Mouse (Mus musculus): ENCODE measurements around the gene A1bg. TPM values are rescaled to one million over a fixed set of nuclear protein-coding genes. Genes with fewer than 3 reads are reported as not detected.
A peak's percentile ranks its signal among the peaks of the same experiment; 100 is the strongest.

The A1bg gene
- polyA plus RNA-seq, 1 experiment, result not detected

GRCm38 (mm10) chr15:60875721-60876120 is 47.1 kb downstream of the A1bg start:
- peaks cover 24% of the 10 kb centered on the region for H3K4me1 ChIP-seq
- H3K9me3 ChIP-seq, result no peaks in the 10 kb centered on the region
- H3K4me3 ChIP-seq (replicated peaks), result no peak overlapping the region
- H3K36me3 ChIP-seq (replicated peaks; ENCODE audit: low read length), result no peaks in the 10 kb centered on the region
- no peaks in the 10 kb centered on the region for H3K27me3 ChIP-seq (replicated peaks)
- no peak for TF ChIP-seq GATA1 (IDR thresholded peaks at IDR 0.05; ENCODE audit: borderline replicate concordance, low read length)
- TF ChIP-seq FLI1 (IDR thresholded peaks at IDR 0.05; ENCODE audit: low read length), result no peak

GRCm38 (mm10) chr15:60862417-60862816 is 60.4 kb downstream of the A1bg start:
- Histone ChIP-seq H3K4me3 (replicated peaks) (no peak overlapping the region), H3K9me3 (peaks cover 10% of the 10 kb centered on the region; the same call in 1 of the 2 replicates), H3K4me1 (peaks cover 7% of the 10 kb centered on the region; the same call in 1 of the 2 replicates), H3K36me3 (replicated peaks; ENCODE audit: low read length) (peaks cover 5% of the 10 kb centered on the region), H3K27me3 (replicated peaks) (no peaks in the 10 kb centered on the region)
- TF ChIP-seq FLI1 (IDR thresholded peaks at IDR 0.05; ENCODE audit: low read length) (no peak), GATA1 (IDR thresholded peaks at IDR 0.05; ENCODE audit: borderline replicate concordance, low read length) (no peak)

- TF ChIP-seq GATA1 (IDR thresholded peaks at IDR 0.05; ENCODE audit: borderline replicate concordance, low read length) (no peak), FLI1 (IDR thresholded peaks at IDR 0.05; ENCODE audit: low read length) (no peak)
- no peaks in the 10 kb centered on the region for H3K27me3 ChIP-seq (replicated peaks)
- no peak overlapping the region for H3K4me3 ChIP-seq (replicated peaks)
- H3K4me1 ChIP-seq, result peaks cover 48% of the 10 kb centered on the region
- H3K36me3 ChIP-seq (replicated peaks; ENCODE audit: low read length), result peaks cover 24% of the 10 kb centered on the region
- H3K9me3 ChIP-seq, result peaks cover 19% of the 10 kb centered on the region
These were observed 67.7 kb downstream of the A1bg start for GRCm38 (mm10) chr15:60855112-60855511.

GRCm38 (mm10) chr15:60854151-60854550 is 68.7 kb downstream of the A1bg start:
- H3K9me3 ChIP-seq, result peaks cover 18% of the 10 kb centered on the region
- no peaks in the 10 kb centered on the region for H3K27me3 ChIP-seq (replicated peaks)
- peaks cover 24% of the 10 kb centered on the region for H3K36me3 ChIP-seq (replicated peaks; ENCODE audit: low read length)
- H3K4me3 ChIP-seq (replicated peaks), result peak overlapping the region; percentile 73
- TF ChIP-seq FLI1 (IDR thresholded peaks at IDR 0.05; ENCODE audit: low read length), result no peak
- no peak for TF ChIP-seq GATA1 (IDR thresholded peaks at IDR 0.05; ENCODE audit: borderline replicate concordance, low read length)
- peaks cover 57% of the 10 kb centered on the region for H3K4me1 ChIP-seq

DNA sequence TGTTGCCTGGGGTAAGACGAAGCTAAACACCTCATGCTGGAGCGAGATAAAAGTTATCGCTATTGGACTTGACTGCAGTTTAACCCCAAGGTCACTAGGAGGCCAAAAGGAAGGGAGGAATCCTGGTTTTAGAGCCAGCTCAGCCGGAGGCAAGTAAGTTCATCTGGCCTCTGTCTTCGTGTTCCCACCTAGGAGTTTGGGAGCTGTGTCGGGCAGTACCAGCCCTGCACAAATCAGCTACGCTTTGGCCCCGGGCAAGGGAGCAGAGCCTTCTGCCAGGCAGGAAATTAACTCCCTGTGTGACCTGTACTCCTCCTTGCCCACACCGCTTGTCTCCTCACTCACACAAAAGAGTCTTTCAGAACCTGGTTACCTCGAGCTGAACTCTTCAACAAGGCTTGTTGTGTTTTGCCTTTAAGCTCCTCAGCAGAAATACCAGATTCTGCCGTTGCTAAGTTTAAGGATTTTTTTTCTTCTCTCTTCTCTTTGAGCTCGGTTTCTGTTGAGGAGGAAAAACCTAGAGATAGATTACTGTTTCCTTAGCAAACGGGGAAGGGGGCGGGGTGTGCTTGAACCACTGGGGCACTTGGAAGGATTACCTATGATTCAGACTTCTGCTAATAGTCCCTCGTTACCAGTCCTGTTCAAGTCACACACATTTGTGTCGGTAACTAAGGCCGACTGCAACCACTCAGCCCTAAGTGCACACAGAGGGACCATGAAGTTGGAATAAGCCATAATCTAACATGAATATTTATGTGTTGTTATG is 69.4 kb downstream of the A1bg start, which contains the start of gene Fam84b:
Gene Fam84b, minus strand, starts transcription at position 548 of the 769 bp plus-strand sequence.
- peak within 1 kb of the TSS; percentile 78 for H3K4me3 ChIP-seq (replicated peaks)
- no peak for TF ChIP-seq FLI1 (IDR thresholded peaks at IDR 0.05; ENCODE audit: low read length)
- no peak for TF ChIP-seq GATA1 (IDR thresholded peaks at IDR 0.05; ENCODE audit: borderline replicate concordance, low read length)
- H3K36me3 ChIP-seq (replicated peaks; ENCODE audit: low read length), result peaks cover 24% of the 10 kb centered on the region
- no peaks in the 10 kb centered on the region for H3K27me3 ChIP-seq (replicated peaks)
- H3K9me3 ChIP-seq, result peaks cover 18% of the 10 kb centered on the region
- H3K4me1 ChIP-seq, result peaks cover 65% of the 10 kb centered on the region

DNA sequence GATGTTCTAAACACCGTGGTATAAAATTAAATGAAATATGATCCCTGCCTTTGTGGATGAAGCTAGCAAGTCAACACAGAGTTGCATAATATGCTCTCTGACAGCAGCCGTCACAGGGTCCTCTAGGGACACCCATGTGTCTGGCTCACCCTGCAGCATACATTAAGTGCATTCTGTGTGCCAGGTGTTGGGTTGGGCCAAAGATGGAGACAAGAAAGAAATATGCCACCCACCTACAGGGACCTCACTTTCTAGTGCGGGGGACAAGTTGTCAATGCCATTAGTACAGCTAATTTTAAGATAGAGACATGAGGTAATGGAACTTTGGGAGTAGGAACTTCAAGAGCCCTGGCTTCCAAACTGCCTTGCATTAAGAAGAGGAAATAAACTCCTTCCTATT is 74.2 kb downstream of the A1bg start:
- Histone ChIP-seq H3K4me3 (replicated peaks) (no peak overlapping the region), H3K4me1 (peaks cover 55% of the 10 kb centered on the region), H3K27me3 (replicated peaks) (peaks cover 3% of the 10 kb centered on the region), H3K9me3 (no peaks in the 10 kb centered on the region), H3K36me3 (replicated peaks; ENCODE audit: low read length) (no peaks in the 10 kb centered on the region)
- no peak for TF ChIP-seq FLI1 (IDR thresholded peaks at IDR 0.05; ENCODE audit: low read length)
- no peak for TF ChIP-seq GATA1 (IDR thresholded peaks at IDR 0.05; ENCODE audit: borderline replicate concordance, low read length)

Other genes with a start within 250 kb of the A1bg start
- 0.77 and 1.1 TPM in 2 replicates for gene Fam84b, start 69.2 kb downstream of the A1bg start, polyA plus RNA-seq (2012; ENCODE audit: insufficient read depth, low replicate concordance)

Data from megakaryocyte, embryonic 14.5 days (primary cell).